Mouse (Mus musculus) fibroblast of lung, adult 2 months (primary cell): Measurements from ENCODE around the gene Ndufa4l2.

Experiments
- DNase-seq: peaks from one replicate; pipeline ENCODE4 v3.0.0-alpha.2; 2011; ENCODE audit warnings: low read depth

The Ndufa4l2 gene

GRCm38 (mm10) chr10:127514764-127515163, at the start of gene Ndufa4l2:
Ndufa4l2 (plus strand) TSS chr10:127514967.
- DNase-seq, result no peak

DNA sequence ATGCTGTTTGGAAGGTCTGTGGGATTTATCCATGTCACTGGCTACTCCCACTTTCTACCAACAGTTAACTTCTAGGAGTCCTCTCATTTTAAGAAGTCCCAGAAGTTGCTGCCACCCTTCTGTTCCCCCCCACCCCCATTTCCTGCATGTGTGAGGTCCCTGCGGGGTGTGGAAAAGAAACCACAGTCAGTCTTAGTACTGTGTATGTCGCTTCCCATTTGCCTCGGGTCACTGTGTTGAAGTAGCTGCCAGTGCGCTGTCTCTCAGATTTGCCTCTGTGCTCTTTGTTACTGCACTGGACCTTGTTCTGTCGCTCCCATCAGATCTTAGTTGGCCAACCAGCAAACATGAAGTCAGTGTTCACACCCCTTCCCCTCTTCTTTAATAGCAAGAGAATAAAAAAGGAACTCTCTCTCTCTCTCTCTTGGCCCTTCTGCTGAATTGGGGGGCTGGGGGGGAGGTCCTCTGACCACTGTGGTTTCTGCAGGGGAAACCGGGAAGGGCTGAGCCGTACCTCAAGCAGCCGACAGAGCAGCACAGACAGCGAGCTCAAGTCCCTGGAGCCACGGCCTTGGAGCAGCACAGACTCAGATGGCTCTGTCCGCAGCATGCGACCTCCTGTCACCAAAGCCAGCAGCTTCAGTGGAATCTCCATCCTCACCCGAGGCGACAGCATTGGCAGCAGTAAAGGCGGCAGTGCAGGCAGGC, 43.3 kb upstream of the Ndufa4l2 start:
- no peak for DNase-seq

DNA sequence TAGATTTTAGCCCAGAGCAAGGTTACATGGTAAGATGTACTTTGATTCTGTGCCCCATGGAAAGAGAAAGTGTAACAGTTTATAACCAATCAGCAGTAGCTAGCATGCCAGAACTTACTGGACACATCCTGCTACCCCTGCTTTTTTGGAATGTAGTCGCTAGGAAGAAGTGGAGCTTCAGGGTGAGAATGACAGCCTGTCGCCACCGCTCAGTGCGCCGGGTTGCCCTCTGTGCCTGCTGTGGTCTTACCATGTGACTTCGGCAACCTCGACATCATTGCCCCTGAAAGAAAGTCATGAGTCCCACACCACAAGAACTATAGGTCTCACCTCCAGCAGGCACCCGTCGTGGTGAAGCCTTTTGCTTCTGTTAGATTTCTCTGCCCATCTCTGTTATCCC, 42.0 kb upstream of the Ndufa4l2 start:
- DNase-seq, result no peak

- no peak for DNase-seq
These were observed 39.6 kb upstream of the Ndufa4l2 start for GRCm38 (mm10) chr10:127475175-127475574.

GRCm38 (mm10) chr10:127476541-127476940, 38.2 kb upstream of the Ndufa4l2 start:
- no peak for DNase-seq

GRCm38 (mm10) chr10:127477301-127477700, 37.5 kb upstream of the Ndufa4l2 start:
- DNase-seq, result no peak

GRCm38 (mm10) chr10:127479131-127479530, 35.6 kb upstream of the Ndufa4l2 start:
- DNase-seq, result no peak

DNA sequence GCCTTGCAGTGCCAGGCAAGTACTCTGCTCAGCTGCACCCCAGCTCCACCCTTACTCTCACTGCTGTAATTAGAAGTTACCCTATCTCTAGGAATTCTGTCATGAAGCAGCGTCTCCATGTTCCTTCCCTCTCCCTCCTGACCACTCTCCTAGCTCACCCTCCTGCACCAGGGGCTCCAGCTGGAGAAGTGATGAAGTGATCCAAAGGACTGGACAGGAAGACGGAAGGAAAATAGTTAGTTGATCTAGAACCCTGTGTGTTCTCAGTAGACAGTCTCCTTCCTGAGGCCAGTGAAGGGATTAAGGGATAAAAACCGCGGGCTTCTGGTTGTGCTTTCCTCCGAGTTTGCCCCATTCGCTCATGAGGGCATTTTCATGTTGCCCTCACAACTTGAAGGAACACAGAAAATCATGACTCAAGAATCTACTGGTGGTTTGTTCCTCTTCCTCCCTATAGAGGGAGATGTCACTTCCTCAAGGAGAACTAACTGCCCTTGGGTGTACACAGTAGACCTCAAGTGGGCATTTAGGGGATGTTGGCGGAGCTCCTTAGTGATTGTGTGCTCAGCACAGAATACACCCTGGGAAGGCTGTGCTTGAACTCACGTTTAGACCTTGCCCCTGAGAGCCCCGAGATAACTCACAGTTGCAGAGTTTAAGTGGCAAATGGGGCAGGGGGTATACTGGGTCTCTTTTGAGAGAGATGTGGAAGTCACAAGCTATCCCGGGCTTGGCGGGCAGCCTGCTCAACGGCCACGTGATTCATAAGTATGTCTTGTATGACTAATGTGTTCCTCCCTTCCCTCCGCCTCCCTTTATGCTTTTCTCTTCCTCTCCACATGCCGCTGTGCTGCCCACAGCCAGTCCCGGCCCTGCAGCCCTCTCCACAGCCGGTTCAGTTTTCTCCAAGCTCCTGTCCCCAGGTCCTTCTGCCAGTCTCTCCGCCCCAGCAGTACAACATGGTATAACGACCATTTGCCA, 33.6 kb upstream of the Ndufa4l2 start:
- peak; percentile 67 for DNase-seq

GRCm38 (mm10) chr10:127485235-127485634, 29.5 kb upstream of the Ndufa4l2 start:
- DNase-seq, result no peak

- no peak for DNase-seq
These were observed 25.9 kb upstream of the Ndufa4l2 start for GRCm38 (mm10) chr10:127488856-127489255.

- DNase-seq, result no peak
These were observed 24.3 kb upstream of the Ndufa4l2 start for GRCm38 (mm10) chr10:127490160-127491127.

DNA sequence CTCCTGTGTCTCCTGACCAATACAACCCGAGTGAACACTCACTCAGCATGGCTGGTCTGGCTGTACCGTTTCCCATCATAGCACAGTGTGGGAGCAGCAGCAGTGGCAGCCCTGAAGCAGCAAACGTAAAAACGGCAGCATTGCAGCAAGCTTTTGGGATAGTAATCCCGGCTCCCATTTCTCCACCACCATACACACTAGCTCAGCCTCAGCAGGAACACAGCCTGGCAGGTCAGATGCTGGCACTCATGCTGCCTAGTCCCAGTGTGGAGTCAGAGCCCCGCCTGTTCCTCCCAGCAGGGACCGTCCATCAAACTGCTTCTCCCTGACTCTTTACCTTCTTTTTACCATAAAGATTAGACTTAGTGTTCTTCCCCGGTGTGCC, 23.6 kb upstream of the Ndufa4l2 start:
- DNase-seq, result no peak

DNA sequence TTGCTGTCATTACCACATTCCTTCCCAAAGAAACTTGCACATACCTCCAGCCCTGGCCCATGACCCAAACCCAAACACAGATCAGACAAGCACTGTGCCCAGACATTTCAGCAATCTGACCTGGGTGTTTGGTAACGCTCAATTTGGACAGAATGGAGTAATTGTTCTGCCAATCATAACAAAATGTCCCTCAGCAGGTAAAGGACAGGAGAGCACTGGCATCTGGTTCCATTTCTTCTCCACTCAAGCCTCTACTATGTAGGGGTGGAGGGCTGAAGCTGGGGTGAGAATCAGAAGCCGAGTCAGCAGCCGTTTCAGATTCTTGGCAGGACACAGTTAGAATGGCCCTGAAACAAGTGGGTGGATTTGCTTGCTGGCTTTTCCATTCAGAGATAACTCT, 22.6 kb upstream of the Ndufa4l2 start:
- DNase-seq, result peak; percentile 63

GRCm38 (mm10) chr10:127496156-127496555, 18.6 kb upstream of the Ndufa4l2 start:
- no peak for DNase-seq

DNA sequence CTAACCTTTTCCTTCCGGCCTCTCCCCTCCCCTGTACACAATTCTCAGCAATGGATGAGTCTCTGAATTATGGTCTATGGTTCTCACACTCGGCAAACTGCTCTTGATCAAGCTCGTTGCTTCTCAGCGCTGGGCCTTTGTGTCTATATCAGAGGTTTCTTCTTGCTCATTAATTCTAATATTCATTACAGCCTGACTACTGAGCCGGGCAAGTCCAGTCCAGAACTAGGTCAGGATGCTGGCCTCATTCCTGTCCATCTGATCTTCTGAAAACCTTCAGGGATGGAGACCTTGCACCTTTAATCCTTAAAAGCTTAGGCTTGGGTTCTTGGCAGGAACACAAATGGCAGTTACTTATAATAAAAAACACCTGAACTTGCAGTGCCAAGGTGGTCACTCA, 15.3 kb upstream of the Ndufa4l2 start:
- no peak for DNase-seq

- DNase-seq, result no peak
These were observed 14.7 kb upstream of the Ndufa4l2 start for GRCm38 (mm10) chr10:127500042-127500441.

DNA sequence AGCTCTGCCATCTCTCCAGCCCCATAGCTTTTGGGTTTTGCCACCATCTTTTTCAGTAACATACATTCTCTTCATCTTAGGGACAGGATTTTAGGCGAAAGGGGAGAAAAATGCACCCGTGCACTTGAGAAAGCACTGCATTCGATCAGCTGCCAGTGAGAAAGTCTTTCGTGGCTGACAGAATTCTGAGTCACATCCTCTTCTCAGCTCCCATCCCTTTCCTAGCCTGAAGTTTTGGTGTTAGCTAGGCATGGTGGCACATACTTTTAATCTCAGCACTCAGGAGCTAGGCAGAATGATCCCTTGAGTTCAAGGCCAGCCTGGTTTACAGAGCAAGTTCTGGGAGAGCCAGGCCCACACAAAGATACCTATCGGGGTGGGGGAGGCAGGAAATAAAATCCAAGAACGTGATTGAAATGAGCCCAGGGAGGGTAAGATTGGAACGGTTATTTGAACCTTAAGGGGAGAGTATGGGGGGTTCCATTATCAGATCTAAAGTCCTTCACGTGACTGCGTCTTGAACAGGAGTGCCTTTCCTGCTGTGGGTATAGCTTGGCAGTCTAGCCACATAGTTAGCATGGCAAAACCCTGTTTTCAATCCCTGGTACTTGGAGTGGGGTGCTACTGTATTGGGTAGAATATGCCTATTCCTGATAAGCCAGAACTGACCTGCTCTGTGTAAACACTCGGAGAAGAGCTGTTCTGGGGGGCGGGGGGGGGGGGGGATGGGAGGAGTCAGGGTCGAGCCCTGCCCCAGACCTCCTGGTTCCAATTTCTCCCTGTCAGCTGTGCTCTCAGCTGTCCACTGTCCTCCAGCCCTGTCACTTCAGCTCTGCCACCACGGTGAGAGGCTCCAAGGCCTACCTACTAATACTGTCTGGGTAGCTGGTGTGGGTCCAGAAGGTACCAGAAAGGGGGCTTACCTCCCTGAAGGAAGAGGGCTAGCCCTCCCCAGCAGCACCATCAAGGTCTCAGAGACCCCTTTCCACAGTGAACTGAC, 13.6 kb upstream of the Ndufa4l2 start, which contains the start of gene Stac3:
Gene Stac3, plus strand, starts transcription at position 793 of the 1,000 bp plus-strand sequence.
- DNase-seq, result peak; percentile 67

DNA sequence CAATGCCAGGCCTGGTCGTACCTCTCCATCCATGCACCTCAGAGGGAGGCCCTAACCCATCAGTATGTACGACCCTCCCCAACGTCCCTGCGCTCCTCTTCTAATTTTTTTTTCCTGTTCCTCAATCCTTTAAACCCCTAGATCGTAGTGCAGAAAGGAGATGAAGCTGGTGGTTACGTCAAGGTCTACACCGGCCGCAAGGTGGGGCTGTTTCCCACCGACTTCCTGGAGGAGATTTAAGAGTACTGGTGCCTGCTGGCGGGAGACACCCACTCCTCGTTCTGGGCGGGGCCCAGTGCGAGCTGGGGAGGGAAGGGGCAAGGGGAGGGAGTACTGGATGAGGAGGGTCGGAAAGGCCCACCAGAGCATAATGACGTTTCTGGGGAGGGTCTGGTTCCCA, 6.5 kb upstream of the Ndufa4l2 start:
- no peak for DNase-seq

DNA sequence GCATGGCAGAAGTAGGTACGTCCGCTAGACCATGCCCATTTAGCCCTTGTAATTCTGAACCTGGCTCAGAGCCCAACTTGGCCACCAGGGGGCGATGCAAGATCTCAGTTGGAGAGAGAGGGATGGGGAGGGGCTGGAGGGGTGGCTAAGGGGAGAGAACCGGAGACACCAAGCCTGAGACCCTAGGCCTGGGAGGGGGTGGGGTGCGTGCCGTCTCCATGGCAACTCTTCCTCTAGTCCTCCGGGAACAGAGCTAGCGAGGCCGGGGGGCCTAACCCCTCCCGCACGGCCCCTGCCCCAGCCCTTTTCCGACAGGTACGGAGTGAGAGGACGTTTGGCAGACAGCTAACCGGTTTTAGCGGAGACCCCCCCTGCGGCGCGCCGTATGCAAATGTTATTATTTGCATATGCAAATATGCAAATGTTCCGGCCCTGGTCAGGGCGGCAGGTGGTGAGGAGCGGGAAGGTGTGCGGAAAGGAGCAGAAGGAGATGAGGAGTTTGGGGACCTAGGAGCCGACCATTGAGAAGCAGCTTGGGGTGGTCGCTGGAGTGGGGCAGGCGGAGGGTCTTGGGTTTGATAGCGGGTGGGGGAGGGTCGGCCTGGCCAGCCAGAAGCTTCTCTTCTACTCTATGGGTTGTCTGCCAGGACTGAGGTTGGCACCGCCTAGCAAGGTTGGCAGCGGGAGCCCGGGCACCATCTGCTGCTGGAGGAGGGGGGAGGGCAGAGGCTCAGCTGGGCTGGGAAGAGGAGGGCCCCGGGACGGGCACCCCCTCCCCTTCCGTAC, 5.5 kb upstream of the Ndufa4l2 start:
- no peak for DNase-seq
